Mouse (Mus musculus) heart, postnatal 0 days (tissue): Measurements from ENCODE around the gene Gstm6.

Experiments used
- CTCF ChIP-seq: IDR thresholded peaks from 2 replicates; pipeline ENCODE4 v1.5.1; 2016; ENCODE audit warnings: antibody characterized with exemption, control low read depth, low read depth
- EP300 ChIP-seq: IDR thresholded peaks from 2 replicates; pipeline ENCODE4 v1.6.1; 2016; ENCODE audit warnings: antibody characterized with exemption, low read depth

- no peak for TF ChIP-seq CTCF
- TF ChIP-seq EP300 = no peak
Observed at GRCm38 (mm10) chr3:107927841-107928240, 15.7 kb downstream of the Gstm6 start.
